Mouse (Mus musculus) stomach, embryonic 14.5 days (tissue): ENCODE results near the gene Lingo3. TPM values are rescaled to one million over a fixed set of nuclear protein-coding genes. Genes with fewer than 3 reads are reported as not detected.

Source experiments
- ATAC-seq: fragments of 200-750 bp; cut with Nextera tagmentation; 2 replicates; pipeline ENCODE4 v1.8.0; 2017; ENCODE audit warnings: low read depth, moderate TSS enrichment; ENCODE audit not compliant: insufficient number of reproducible peaks, insufficient read depth, low FRiP score
- H3K27ac ChIP-seq: fragments of 300-500 bp; sonication (generic); 2 replicates; pipeline ENCODE4 v1.5.1; 2014; ENCODE audit warnings: mild to moderate bottlenecking, low read length, moderate library complexity, mixed read lengths
- H3K27me3 ChIP-seq: fragments of 300-500 bp; sonication (generic); 2 replicates; pipeline ENCODE4 v1.6.1; 2014; ENCODE audit warnings: low read length, control low read depth, mixed read lengths; ENCODE audit not compliant: control insufficient read depth, insufficient read depth
- H3K36me3 ChIP-seq: fragments of 300-500 bp; sonication (generic); 2 replicates; pipeline ENCODE4 v1.6.1; 2014; ENCODE audit warnings: mild to moderate bottlenecking, control low read depth, low read length, moderate library complexity, mixed read lengths; ENCODE audit not compliant: control insufficient read depth, insufficient read depth
- H3K4me1 ChIP-seq: fragments of 300-500 bp; sonication (generic); 2 replicates; pipeline ENCODE4 v1.6.1; 2014; ENCODE audit warnings: low read length, control low read depth, mixed read lengths; ENCODE audit not compliant: control insufficient read depth, insufficient read depth
- H3K4me2 ChIP-seq: fragments of 300-500 bp; sonication (generic); replicated peaks from 2 replicates; pipeline ENCODE4 v1.6.1; 2014; ENCODE audit warnings: low read depth, low read length, control low read depth
- H3K4me3 ChIP-seq: fragments of 300-500 bp; sonication (generic); 2 replicates; pipeline ENCODE4 v1.5.1; 2014; ENCODE audit warnings: low read depth, low read length, control low read depth
- H3K9ac ChIP-seq: fragments of 300-500 bp; sonication (generic); replicated peaks from 2 replicates; pipeline ENCODE4 v1.6.1; 2014; ENCODE audit warnings: low read depth, mild to moderate bottlenecking, control low read depth, low read length, moderate library complexity, mixed read lengths
- H3K9me3 ChIP-seq: fragments of 300-500 bp; sonication (generic); 2 replicates; pipeline ENCODE4 v1.6.1; 2016; ENCODE audit warnings: low read depth, low read length, control low read depth; ENCODE audit not compliant: control insufficient read depth
- WGBS: fragments of 180-500 bp; shearing (Covaris S2); extraction: QIAGEN DNeasy Blood & Tissue Kit; methylation state at CpG from one replicate; pipeline ENCODE4 v1.1.7; 2014; 5-methylcytosine and 5-hydroxymethylcytosine counted together
- polyA plus RNA-seq: library from polyadenylated mRNA; unstranded; fragments of >200 nt; fragmentation: Nextera tagmentation; extraction: Ambion mirVana; gene quantifications from 2 replicates; pipeline ENCODE4 v1.2.1, GENCODE M21; 2014

Lingo3 gene
- polyA plus RNA-seq, 1 experiment from 2014 or later: 0.23 TPM

DNA sequence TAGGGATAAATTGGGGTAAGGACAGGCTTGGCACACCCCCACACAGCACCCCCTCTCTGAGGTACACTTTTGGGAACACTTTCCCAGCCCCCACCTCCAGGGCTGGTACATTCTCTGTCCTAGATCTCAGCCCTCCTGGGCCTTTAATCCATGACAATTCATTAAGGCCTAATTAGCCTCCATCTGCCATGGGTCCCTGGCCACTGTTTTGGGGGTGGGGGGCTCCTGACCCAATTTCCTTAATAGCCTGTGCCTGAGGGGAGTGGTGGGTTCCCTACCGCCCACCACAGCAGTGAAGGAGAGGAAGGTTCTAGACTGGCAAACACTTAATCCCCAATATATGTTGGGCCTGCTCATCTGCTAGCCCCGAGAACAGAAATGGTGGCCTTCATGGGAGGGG, 2.2 kb downstream of the Lingo3 start:
- Histone ChIP-seq H3K27ac (no peak overlapping the region), H3K4me1 (0 out of 2 replicates have a peak, but pooled peaks cover 4% of the 10 kb centered on the region), H3K9me3 (no peaks in the 10 kb centered on the region), H3K9ac (no peak overlapping the region), H3K4me3 (no peak overlapping the region), H3K27me3 (peaks cover 39% of the 10 kb centered on the region), H3K36me3 (no peaks in the 10 kb centered on the region), H3K4me2 (no peak overlapping the region)
- 80% methylated on average over 2 of the region's 2 CpGs for WGBS
- no peak for ATAC-seq

- H3K9me3 ChIP-seq: peaks cover under 1% of the 10 kb centered on the region; the same call in 1 of the 2 replicates
- 66% methylated on average over 6 of the region's 6 CpGs for WGBS
- H3K4me1 ChIP-seq: peaks cover 7% of the 10 kb centered on the region; the same call in 1 of the 2 replicates
- H3K4me3 ChIP-seq: no peak overlapping the region
- ATAC-seq: no peak
- peaks cover 46% of the 10 kb centered on the region for H3K27me3 ChIP-seq
- H3K27ac ChIP-seq: no peak overlapping the region
- H3K9ac ChIP-seq: no peak overlapping the region
- no peak overlapping the region for H3K4me2 ChIP-seq
- no peaks in the 10 kb centered on the region for H3K36me3 ChIP-seq
These were observed 4.0 kb downstream of the Lingo3 start for GRCm38 (mm10) chr10:80839848-80840247.

- H3K27me3 ChIP-seq: peaks cover 38% of the 10 kb centered on the region
- H3K4me1 ChIP-seq: peaks cover 4% of the 10 kb centered on the region; the same call in 1 of the 2 replicates
- H3K36me3 ChIP-seq: no peaks in the 10 kb centered on the region
- H3K4me3 ChIP-seq: no peak overlapping the region
- no peak overlapping the region for H3K4me2 ChIP-seq
- no peak for ATAC-seq
- no peak overlapping the region for H3K27ac ChIP-seq
- H3K9ac ChIP-seq: no peak overlapping the region
- peaks cover 5% of the 10 kb centered on the region; the same call in 1 of the 2 replicates for H3K9me3 ChIP-seq
- WGBS: 65% methylated on average over 2 of the region's 2 CpGs
These were observed 5.4 kb downstream of the Lingo3 start for GRCm38 (mm10) chr10:80838346-80838912.

GRCm38 (mm10) chr10:80837827-80838226, 6.0 kb downstream of the Lingo3 start:
- no peak for ATAC-seq
- no peak overlapping the region for H3K27ac ChIP-seq
- no peaks in the 10 kb centered on the region for H3K36me3 ChIP-seq
- H3K27me3 ChIP-seq: peaks cover 32% of the 10 kb centered on the region
- 24% methylated on average over 2 of the region's 2 CpGs for whole genome bisulfite sequencing
- no peak overlapping the region for H3K4me3 ChIP-seq
- H3K4me2 ChIP-seq: no peak overlapping the region
- peaks cover 5% of the 10 kb centered on the region; the same call in 1 of the 2 replicates for H3K9me3 ChIP-seq
- H3K9ac ChIP-seq: no peak overlapping the region
- peaks cover 3% of the 10 kb centered on the region; the same call in 1 of the 2 replicates for H3K4me1 ChIP-seq

GRCm38 (mm10) chr10:80836949-80837379, 6.9 kb downstream of the Lingo3 start:
- Histone ChIP-seq H3K9ac (no peak overlapping the region), H3K27me3 (peaks cover 24% of the 10 kb centered on the region), H3K4me1 (peaks cover 3% of the 10 kb centered on the region; the same call in 1 of the 2 replicates), H3K36me3 (no peaks in the 10 kb centered on the region), H3K4me3 (no peak overlapping the region), H3K9me3 (peaks cover 5% of the 10 kb centered on the region; the same call in 1 of the 2 replicates), H3K4me2 (no peak overlapping the region), H3K27ac (no peak overlapping the region)
- ATAC-seq: no peak; the same call in 1 of the 2 replicates
- 50% methylated on average over 7 of the region's 7 CpGs for WGBS

DNA sequence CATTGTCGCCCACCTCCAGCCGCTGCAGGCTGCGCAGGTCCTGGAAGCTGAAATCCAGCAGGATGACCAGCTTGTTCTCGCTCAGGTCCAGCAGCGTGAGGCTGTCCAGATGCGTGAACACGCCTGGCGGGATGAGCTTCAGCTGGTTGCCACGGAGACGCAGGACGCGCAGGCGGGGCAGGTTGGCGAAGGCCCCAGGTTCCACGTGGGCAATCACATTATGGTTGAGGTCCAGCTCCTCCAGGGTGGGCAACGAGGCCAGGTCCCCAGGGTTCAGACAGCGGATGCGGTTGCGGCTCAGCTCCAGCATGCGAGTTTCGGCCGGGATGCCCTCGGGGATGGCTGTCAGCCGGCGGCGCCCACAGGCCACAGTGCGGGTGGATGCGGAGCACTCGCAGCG, 8.2 kb downstream of the Lingo3 start:
- no peak overlapping the region for H3K4me3 ChIP-seq
- H3K4me2 ChIP-seq: 0 out of 2 replicates have a peak overlapping the region, but pooled peaks have one; percentile 0
- 43% methylated on average over 30 of the region's 30 CpGs for WGBS
- H3K4me1 ChIP-seq: peaks cover 9% of the 10 kb centered on the region
- H3K9ac ChIP-seq: no peak overlapping the region
- H3K27me3 ChIP-seq: peaks cover 22% of the 10 kb centered on the region
- no peak overlapping the region for H3K27ac ChIP-seq
- peaks cover 5% of the 10 kb centered on the region; the same call in 1 of the 2 replicates for H3K9me3 ChIP-seq
- ATAC-seq: no peak
- H3K36me3 ChIP-seq: no peaks in the 10 kb centered on the region

DNA sequence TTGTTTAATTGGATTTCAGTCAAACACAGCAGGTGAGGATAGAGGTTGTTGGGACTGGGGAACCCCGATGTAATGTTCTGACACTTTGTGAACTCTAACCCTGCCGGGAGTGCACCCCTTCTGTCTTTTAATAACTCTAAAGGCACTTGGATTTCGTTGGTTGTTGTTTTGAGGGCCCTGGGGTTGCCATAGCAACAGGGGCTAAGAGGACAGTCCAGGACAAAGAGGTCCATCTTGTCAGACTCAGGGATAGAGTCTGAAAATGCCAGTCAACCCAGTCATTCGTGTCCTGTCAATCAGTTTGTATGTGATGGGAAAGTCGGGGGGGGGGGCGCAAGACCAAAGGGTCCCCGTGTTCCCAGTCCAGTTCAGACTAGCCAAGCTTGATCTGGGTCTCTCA, 11.0 kb downstream of the Lingo3 start:
- peaks cover 22% of the 10 kb centered on the region for H3K27me3 ChIP-seq
- 77% methylated on average over 7 of the region's 7 CpGs for WGBS
- no peak overlapping the region for H3K4me3 ChIP-seq

GRCm38 (mm10) chr10:80831136-80831535, 12.7 kb downstream of the Lingo3 start:
- no peak overlapping the region for H3K27ac ChIP-seq
- peaks cover 17% of the 10 kb centered on the region for H3K27me3 ChIP-seq
- H3K9ac ChIP-seq: no peak overlapping the region
- ATAC-seq: peak; percentile 3; the same call in 1 of the 2 replicates
- H3K36me3 ChIP-seq: peaks cover 13% of the 10 kb centered on the region
- peaks cover 5% of the 10 kb centered on the region; the same call in 1 of the 2 replicates for H3K9me3 ChIP-seq
- H3K4me1 ChIP-seq: peaks cover 24% of the 10 kb centered on the region
- WGBS: 5% methylated on average over 9 of the region's 9 CpGs
- H3K4me3 ChIP-seq: no peak overlapping the region
- H3K4me2 ChIP-seq: no peak overlapping the region

More for the DNA sequence above, 11.0 kb downstream of the Lingo3 start:
- peaks cover 20% of the 10 kb centered on the region for H3K4me1 ChIP-seq
- no peak overlapping the region for H3K4me2 ChIP-seq
- no peak overlapping the region for H3K9ac ChIP-seq
- ATAC-seq: no peak
- H3K36me3 ChIP-seq: peaks cover 11% of the 10 kb centered on the region
- peaks cover 5% of the 10 kb centered on the region; the same call in 1 of the 2 replicates for H3K9me3 ChIP-seq
- H3K27ac ChIP-seq: no peak overlapping the region
